Mouse (Mus musculus) left cerebral cortex, postnatal 14 days (tissue): ENCODE measurements around the gene Tdrd12. TPM values are rescaled to one million over a fixed set of nuclear protein-coding genes. Genes with fewer than 3 reads are reported as not detected.
"Not testable (repeated sequence)": the region's sequence is repeated elsewhere in the genome, so short reads cannot be mapped to it uniquely, and the experiment has no call there.

Source experiments
- DNase-seq, 2 experiments: peaks; one replicate each; pipeline ENCODE4 v3.0.0; 2021 to 2022; ENCODE audit warnings: low spot score in 2 of 2, mixed read lengths in 1 of 2
- intact Hi-C: fragments of 180-260 bp; cut with DNase I; formaldehyde crosslinking; loops from one replicate; pipeline ENCODE4 v1.15.1; 2025
- total RNA-seq, 2 experiments: library from RNA; stranded (reverse); gene quantifications; 2 replicates each; pipeline ENCODE4 v1.2.3; 2021

Gene Tdrd12
- total RNA-seq, 2 experiments from 2014 or later, result 0.49 to 0.64 TPM

DNA sequence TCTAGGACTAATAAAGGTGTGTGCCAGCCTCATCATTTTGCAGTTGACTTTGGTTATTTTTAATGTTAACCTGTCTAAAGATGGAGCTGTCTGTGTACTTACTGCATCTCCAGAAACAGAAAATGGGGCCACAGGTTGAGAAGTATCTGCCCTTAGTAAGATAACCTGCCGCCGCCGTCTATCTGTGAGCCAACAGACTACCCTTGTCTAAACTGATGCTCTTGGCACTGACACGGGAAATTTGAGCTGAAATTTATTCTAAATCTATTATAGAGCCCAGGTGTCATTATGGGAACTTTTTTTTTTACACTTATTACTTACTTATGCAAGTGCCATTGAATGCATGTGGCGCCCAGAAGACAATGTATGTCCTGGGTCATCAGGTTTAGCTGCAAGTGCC is 19.4 kb upstream of the Tdrd12 start:
- no peak for DNase-seq
- intact Hi-C loops, result no loop called here

DNA sequence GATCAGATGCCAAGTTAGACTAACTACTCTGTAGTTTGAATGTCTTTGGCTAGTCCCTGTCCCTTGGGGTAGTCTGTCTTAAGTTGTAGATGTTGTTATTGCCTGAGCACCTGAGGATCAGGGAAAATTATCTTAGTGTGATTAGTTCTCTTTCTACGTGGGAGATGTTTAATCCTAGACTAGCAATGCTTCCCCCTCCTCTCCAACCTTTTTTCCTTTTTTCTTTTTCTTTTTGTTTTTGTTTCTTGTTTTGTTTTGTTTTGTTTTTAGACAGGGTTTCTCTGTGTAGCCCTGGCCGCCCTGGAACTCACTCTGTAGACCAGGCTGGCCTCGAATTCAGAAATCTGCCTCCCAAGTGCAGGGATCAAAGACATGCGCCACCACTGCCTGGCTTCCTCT is 18.7 kb upstream of the Tdrd12 start, which contains the start of gene Nudt19:
Gene Nudt19, minus strand, starts transcription at position 100 of the 399 bp plus-strand sequence.
- intact Hi-C loops, result no loop called here
- DNase-seq, result no peak

DNA sequence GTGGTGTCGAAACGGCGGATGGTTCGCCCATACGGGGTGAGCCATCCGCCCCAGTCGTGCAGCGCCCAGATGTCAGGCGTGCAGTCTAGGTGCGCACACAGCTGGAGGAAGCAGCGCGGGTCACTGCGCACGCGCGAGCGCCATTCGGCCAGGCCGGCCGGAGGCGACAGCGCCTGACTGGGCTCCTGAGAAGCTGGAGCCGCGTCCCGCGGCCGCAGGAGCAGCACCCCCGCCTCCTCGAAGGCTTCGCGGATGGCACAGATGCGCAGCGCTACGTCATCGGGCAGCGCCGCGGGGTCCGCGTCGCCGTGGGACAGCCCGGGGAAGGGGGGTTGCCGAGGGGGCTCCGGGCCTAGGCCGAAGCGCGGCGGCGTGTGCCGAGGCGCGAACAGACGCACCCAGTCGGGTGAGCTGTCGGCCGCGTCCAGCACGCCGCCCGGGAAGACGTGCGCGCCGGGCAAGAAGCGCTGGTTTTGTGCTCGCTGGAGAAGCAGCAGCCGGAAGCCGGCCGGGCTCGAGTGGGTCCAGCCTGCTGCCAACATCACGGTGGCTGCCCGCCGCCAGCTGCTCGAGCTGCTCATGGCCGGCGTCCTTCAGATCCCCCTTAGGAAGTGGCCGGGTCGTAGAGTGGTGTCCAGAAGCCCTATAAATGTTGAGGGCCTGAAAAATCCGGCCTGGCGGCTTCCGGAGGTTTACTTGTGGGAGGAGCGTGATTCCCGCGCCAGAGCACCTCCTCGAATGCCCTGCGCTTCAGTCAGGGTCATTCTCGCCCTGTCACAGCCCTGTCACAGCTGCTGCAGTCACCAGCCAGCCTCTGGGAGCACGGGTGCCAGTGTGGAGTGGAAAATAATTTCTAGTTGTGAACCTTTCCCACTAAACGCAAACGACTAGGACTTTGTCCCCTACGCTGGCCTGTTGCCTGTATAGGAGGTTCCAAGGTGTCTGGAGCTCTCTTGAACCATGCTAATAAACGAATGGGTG is 18.0 kb upstream of the Tdrd12 start:
- peak; percentile 89 to 93 for DNase-seq
- intact Hi-C loops, result no loop called here

DNA sequence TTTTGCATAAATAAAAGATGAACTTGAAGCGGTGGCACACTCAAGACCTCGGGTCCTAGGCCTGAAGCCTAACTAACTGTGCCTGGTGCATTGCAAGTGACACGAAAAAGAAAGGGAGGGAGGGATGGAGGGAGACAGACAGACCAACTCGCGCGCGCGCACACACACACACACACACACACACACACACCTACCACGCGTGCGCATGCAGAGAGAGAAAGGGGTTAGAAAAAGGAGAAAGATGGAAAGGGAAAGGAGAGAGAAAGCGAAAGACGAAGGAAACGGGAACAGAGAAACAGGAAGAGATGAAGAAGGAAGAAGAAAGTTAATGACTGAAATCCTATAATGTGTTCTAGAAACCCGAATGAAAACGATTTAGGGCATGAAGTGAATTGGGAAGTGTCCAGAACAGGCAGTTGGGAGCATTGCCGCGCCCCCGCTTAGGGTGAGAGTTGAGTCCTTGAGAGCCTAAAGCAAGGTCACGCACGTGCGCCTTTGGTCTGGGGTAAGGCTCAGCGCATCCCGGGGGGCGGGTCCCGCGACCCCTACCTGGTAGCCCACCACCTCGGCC is 17.1 kb upstream of the Tdrd12 start:
- intact Hi-C loops, result loop anchor here (5.0 kb wide), 1 partner anchor 83 kb away; no protein-coding TSS in a partner anchor
- peak; percentile 50 to 59 for DNase-seq

DNA sequence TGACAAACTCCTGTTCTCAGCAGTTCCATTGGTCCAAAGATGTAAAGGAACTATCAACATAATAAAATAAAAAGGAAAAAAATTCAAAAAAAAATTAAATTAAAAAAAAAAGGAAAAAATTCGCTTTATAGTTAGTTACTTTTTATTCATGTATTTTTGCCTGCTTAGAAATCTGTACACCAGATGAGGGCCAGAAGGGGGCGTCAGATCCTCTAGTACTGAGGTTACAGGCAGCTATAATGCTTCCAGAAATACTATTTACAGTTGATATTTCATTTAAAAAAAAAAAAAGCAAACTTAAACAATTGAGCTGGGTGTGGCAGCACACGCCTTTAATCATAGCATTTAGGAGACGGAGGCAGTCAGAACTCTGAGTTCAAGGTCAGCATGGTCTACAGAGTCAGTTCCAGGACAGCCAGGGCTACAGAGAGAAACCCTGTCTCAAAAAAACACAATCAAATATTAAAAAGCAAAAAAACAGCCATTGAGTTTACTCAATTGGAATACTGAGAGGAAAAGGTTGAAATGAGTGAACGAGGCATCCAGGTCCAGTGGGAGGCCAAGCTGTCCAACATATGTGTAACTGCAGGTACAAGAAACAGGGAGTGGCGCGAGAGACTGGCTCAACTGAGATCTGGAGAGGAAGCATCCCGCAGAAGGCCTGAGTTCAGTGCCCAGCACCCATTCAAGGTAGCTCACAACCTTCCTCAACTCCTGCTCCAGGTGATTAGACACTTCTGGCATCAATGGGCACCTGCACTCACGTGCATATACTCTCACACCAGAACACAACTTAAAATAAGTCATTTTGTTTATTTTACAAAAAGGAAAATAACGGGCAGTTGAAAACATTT is 16.4 kb upstream of the Tdrd12 start:
- peak; percentile 43 to 62 for DNase-seq
- intact Hi-C loops, result loop anchor here (5.0 kb wide), 1 partner anchor 83 kb away; no protein-coding TSS in a partner anchor

DNA sequence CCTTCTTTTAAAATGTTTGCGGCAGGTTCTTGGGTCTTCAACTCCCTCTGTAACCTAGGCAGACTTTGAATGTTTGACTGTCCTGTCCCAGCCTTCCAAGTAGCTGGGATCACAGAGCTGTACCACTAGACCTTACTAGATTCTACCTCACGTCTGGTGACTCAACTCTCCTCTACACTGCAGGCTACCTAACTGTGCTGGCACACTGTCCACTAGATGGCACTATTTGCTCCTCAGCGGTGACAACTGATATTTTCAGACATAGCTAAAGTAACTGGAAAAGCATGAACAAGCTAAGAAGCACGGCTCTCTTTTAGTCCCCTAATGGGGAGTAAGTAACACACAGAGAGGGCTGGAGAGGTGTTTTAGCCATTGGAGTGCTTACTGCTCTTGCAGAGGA is 8.3 kb upstream of the Tdrd12 start:
- intact Hi-C loops, result no loop called here
- DNase-seq, result peak; percentile 76 to 87

DNA sequence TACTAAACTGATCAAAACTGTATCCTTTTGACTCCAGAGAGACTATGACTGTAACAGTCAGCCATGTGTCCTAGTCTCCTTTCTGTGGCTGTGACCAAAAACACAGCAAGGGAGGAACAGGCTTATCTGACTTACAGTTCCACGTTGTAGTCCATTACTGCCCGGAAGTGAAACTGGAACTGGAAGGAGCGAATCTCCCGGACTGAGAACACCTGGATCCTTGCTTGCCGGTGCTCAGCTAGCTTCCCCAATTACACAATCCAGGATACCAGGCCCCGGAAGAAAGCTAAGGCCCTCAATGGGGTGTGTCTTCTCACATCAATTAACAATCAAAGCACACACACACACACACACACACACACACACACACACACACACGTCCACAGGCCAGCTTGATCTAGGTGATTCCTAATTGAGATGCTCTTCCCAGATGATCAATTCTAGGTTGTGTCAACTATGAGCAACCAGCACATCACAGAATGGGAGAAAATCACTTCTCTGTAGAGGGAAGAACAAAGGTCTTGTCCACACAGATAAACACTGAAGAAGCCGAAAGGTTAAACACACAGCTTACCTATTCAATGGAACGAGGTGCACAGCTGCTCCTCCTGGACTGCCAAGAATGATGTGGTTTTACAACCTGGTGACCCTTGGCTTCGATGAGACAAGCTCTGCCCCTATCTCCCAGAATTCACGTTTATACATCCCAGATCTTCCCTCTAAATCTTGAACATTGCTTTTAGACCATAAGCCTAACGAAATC is 1.6 kb downstream of the Tdrd12 start:
- intact Hi-C loops, result no loop called here
- no peak for DNase-seq

DNA sequence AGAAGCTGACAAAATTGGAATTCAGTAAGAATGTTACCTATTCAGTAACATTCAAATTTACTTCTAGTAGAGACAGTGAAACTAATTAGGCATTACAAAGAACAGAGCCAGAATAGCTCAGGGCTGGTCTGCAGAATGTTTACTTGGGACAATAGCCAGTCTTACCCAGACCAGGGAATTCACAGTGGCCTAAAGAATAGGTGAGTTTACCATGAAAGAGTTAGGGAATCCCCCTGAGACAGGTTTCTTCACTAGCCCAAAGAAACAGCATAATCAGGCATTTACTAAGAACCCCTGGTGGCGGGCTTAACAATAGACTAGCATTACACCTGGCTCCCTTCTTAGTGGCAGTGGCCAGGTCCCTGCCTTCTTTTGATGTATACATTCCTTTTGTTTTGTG is 7.0 kb downstream of the Tdrd12 start:
- DNase-seq, intact Hi-C loops: not testable (repeated sequence)

DNA sequence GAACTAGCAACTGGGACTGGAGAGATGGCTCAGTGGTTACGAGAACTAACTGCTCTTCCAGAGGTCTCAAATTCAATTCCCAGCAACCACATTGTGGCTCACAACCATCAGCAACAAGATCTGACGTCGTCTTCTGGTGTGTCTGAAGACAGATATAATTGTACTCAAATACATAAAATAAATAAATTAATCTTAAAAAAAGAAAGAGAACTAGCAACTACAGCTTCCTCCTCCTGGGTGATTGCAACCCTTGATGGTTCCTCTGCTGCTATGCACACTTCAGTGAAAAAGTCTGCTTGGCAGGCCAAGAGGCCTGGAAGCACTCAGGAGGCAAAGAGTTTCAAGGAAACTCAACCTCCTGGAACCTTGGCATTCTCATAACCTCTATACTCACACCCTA is 7.5 kb downstream of the Tdrd12 start:
- no peak for DNase-seq
- intact Hi-C loops, result no loop called here

DNA sequence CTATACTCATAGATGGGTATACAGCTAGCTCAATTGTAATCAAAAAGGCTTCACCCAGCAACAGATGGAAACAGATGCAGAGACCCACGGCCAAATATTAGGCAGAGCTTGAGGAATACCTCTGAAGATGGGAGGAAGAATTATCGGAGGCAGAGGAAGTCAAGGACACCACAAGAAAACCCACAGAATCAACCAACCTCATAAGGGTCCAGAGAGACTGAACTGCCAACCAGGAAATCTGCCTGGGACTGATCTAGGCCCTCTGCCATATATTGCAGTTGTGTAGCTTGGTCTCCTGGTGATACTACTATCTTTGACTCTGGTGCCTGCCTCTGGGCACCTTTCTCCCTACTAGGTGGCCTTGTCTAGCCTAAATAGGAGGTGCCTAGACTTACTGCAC is 10.8 kb downstream of the Tdrd12 start:
- no peak for DNase-seq
- intact Hi-C loops, result no loop called here

DNA sequence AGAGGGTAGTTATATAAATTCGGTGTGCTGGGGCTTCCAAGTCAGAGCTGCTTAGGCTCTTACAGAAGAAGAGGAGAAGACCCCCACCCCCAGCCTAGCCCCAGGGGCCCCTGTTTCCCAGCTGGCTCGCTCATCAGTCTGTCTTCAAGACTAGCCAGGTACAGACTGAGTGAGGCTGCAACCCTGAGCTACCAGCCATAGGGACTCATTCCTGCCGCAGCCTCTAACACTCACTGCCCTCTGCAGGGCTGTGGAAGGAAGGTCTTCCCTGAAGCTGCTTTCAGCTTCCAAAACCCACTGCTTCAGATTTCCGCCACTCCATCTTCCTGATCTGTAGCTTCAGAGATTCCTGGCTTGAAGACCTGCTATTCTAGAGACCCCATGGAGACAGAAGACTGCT is 35.5 kb downstream of the Tdrd12 start:
- peak in 1 of 2 experiments; percentile 19 for DNase-seq
- intact Hi-C loops, result no loop called here

DNA sequence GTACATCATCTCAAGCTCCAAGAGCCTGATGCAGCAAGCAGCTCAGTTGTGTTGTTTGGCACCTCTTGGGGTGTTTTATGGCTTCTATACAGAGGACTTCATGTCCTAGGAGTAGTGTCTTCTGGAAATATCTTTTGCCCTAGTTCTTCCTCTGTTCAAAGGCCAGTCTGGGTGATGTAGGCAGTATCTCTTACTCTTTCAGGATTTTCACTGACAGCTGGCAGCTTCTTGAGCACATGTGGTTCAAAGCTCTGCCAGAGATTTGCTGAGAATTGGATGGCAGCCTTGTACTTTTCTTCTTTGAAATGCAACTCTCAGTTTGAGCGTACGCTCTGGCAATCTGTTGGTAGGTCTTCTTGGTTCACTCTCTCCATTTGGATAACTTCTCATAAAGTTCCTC is 40.0 kb downstream of the Tdrd12 start:
- intact Hi-C loops, result no loop called here
- peak in 1 of 2 experiments; percentile 55 for DNase-seq

DNA sequence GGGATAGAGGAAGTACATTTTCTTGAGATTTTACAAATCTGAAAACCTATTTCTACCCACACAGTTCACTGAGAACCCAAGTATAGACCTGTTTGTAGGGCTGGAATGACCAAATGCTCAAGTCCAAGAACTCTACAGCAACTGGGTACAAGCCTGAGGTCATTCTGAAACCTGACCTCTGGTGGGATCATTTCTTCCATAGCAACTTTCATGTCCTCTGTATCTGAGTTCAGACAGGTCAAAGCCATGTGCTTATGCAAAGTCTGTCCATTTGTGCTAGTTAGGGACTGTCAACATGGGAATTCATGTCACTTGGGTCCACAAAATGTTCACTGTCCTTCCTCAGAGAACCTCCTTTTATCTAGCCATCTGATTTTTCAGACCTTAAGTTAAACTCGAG is 46.5 kb downstream of the Tdrd12 start:
- intact Hi-C loops, result no loop called here
- DNase-seq, result no peak

DNA sequence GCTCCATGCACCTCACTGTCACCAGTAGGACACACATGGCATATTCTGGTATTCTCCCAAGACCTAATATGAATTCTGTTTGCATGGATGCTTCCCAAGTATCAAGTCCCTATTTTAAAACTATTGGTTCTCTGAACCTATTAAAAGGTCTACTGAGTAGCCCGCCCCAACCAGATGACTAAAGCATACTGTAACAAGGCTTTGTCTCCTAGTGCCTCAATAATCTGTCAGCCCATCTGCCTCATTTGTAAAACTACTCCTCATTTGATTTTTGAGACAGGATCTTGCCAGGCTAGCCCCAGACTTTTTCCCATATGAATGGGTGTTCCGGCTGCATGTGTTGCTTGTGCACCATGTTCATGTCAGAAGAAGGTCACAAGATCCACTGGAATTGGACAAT is 47.4 kb downstream of the Tdrd12 start:
- DNase-seq, result no peak
- intact Hi-C loops, result no loop called here

DNA sequence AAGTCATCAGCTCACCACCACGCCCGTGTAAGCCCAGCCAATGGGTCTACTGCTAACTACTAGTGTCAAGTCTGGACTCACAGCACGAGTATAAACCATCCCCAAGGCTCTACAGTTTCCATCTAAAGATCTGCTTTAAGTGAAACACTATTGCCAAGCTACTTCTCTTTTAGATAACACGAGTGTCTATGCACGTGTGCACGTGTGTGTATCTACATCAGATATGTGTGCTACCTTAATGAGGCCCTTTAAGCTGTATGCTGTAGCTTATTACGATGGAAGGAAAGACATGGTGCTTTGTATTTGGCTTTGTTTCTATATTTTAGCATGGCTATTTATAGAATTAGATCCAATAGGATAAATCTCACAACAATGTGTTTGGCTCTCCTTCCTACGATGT is 51.0 kb downstream of the Tdrd12 start:
- intact Hi-C loops, result no loop called here
- no peak for DNase-seq

DNA sequence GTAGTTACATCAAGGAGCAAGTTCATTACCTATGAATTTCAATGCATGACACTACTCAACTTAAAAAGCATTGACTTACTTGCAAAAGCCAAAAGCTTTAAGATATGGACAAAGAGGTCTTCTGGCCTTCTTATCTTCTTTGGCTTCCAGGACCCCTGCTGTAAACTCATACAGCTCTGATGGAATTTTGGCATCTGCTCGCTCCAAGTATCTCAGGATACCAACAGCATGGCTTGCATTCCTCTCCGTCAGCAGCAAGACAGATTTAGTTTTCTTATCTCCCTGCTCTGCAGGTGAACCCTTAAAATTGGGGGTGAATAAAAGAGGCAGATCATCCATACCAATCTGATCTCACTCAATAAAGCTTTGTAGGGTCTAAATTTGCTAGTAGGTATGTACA is 52.4 kb downstream of the Tdrd12 start:
- intact Hi-C loops, result no loop called here
- no peak for DNase-seq

DNA sequence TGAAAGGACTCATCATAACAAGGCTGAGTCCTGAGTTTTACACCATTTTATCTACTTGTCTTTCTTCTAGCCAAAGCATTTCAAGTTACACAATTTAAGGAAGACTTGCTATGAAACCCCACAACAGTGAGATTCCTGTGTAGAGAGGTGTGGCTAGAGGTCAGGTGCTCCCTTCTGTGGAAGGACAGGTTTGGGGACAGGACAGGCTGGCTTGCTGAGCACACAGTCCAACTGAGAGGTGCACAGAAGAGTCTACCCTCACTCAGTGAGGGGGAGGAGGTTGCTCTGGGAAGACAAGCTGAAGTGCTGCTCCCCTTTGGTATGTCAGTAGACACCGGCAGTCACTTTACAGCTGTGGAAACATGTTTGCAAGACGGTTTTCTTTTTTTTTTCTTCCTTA is 61.1 kb downstream of the Tdrd12 start:
- no peak for DNase-seq
- intact Hi-C loops, result no loop called here

DNA sequence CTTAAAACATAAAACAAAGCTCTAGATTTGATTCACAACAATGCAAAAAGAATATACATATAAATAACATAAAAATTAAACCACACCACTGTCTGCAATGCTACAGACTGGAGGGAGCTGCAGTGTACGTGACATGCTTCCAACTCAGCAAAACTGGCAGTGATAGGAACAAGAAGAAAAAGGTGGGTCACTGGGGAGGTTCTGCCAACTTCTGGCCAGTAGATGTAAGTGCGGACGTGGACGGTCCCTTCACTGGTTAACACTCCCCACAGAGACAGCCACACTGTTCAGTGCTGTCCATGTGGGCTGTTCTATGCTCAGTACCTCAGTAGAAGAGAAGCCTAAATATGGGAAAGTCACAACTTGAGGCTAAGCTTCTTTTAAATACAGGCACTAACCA is 66.8 kb downstream of the Tdrd12 start:
- no peak for DNase-seq
- intact Hi-C loops, result no loop called here

DNA sequence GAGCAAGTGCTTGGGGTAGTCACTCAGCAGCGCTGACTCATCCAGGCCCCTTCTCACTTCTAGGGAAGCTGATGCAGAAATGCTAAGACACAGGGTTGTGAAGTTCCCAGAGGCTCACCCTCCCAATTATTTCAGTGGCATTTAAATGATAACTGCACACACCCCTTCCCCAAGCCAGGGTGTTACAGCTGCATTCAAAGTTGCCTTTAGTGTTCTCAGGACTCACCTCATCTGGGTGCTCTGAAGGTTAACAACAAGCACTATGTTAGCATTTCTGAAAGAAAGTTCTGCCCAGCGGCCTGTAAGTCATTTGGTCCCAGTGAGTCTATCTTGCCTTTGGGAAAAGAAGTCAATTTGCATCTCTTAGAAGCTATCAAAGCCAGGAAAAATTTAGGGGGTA is 69.7 kb downstream of the Tdrd12 start:
- intact Hi-C loops, result no loop called here

More for the DNA sequence above, 69.7 kb downstream of the Tdrd12 start:
- no peak for DNase-seq
